Mouse (Mus musculus): ENCODE data around the gene Rasgef1b. TPM values are rescaled to one million over a fixed set of nuclear protein-coding genes. Genes with fewer than 3 reads are reported as not detected.

The Rasgef1b gene
- polyA plus RNA-seq, 1 experiment from 2014 or later, result 33.9 TPM

DNA sequence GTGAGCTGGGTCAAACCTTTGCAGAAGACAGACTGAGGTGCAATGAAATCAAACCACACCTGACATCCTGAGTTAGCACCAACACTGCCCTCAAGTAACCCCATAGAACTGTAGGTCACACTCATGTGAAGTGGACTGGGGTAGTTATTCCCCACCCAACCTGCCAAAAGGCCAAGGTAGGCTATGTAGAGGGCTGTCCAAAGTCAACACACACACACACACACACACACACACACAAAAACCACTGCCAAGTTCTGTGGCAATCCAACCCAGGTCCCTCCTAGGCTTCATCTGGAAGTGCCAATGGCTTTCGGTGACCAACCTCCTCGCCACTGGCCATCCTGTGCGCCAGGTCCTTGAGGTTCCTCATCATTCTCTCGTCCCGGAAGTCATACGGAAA lies 488.4 kb downstream of the Rasgef1b start:
- Histone ChIP-seq H3K27me3 (replicated peaks; ENCODE audit: insufficient read depth, low read length) (no peaks in the 10 kb centered on the region), H3K4me2 (replicated peaks; ENCODE audit: low read depth, low read length) (no peak overlapping the region), H3K9ac (replicated peaks; ENCODE audit: low read depth) (no peak overlapping the region), H3K9me3 (ENCODE audit: low read length) (no peaks in the 10 kb centered on the region), H3K27ac (ENCODE audit: low read length) (peak overlapping the region; percentile 39), H3K4me3 (ENCODE audit: low read depth, low read length) (no peak overlapping the region), H3K4me1 (ENCODE audit: insufficient read depth, low read depth, low read length) (peaks cover 15% of the 10 kb centered on the region; the same call in 1 of the 2 replicates), H3K36me3 (ENCODE audit: insufficient read depth, low read length) (peaks cover 25% of the 10 kb centered on the region)
- ATAC-seq, result peak; percentile 14
- TF ChIP-seq CTCF (IDR thresholded peaks at IDR 0.05) (no peak), EP300 (IDR thresholded peaks at IDR 0.05) (no peak; the same call in 1 of the 2 replicates)
- peak; percentile 31 for DNase-seq (ENCODE audit: low spot score)
- WGBS, result 42% methylated on average over 6 of the region's 6 CpGs

DNA sequence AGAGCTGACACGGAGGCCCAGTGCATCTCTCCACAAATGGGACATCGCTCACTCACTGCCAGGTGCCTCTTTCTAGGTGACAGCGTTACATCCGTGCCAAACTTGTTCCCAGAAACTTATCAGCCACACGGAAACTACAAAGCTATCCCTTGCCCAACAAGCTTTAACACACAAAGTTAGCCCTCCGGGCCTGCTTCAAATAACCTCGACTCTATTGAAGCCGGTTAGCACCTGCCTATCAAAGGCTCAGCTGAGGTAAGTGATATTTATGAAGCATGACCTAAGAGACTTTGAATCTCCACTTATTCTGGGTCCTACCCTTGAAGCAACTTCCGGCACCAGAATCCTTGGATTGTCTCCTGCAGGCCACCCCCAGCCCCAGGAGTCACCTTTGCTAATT lies 489.2 kb downstream of the Rasgef1b start:
- H3K9me3 ChIP-seq (ENCODE audit: low read length), result no peaks in the 10 kb centered on the region
- H3K27me3 ChIP-seq (replicated peaks; ENCODE audit: insufficient read depth, low read length), result no peaks in the 10 kb centered on the region
- peaks cover 25% of the 10 kb centered on the region for H3K36me3 ChIP-seq (ENCODE audit: insufficient read depth, low read length)
- no peak for ATAC-seq
- no peak overlapping the region for H3K4me3 ChIP-seq (ENCODE audit: low read depth, low read length)
- DNase-seq (ENCODE audit: low spot score), result no peak
- no peak overlapping the region for H3K4me2 ChIP-seq (replicated peaks; ENCODE audit: low read depth, low read length)
- 64% methylated on average over 9 of the region's 9 CpGs for WGBS
- TF ChIP-seq CTCF (IDR thresholded peaks at IDR 0.05), result no peak
- H3K9ac ChIP-seq (replicated peaks; ENCODE audit: low read depth), result no peak overlapping the region
- peaks cover 15% of the 10 kb centered on the region; the same call in 1 of the 2 replicates for H3K4me1 ChIP-seq (ENCODE audit: insufficient read depth, low read depth, low read length)
- H3K27ac ChIP-seq (ENCODE audit: low read length), result 0 out of 2 replicates have a peak overlapping the region, but pooled peaks have one; percentile 8

DNA sequence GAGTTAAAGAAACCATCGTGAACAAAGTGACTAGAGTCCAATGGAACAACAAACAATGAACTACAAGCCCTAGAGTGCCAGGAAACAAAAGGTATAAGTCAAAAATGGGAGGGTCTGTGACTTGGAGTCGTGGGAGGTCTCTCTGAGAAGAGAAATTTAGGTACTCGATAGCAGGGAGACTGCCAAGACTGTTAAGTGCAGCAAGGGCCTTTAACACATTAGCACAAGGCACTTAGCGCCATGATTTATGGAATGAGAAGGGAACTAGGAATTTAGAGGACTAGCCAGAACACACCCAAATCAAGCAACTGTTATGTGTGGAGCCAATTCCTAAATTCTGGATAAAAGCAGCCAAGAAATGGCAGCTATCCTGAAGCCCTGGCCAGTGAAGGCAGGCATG lies 490.7 kb downstream of the Rasgef1b start:
- no peak; the same call in 1 of the 2 replicates for TF ChIP-seq EP300 (IDR thresholded peaks at IDR 0.05)
- no peak for TF ChIP-seq CTCF (IDR thresholded peaks at IDR 0.05)
- peaks cover 31% of the 10 kb centered on the region for H3K36me3 ChIP-seq (ENCODE audit: insufficient read depth, low read length)
- H3K9me3 ChIP-seq (ENCODE audit: low read length), result no peaks in the 10 kb centered on the region
- no peak overlapping the region for H3K4me2 ChIP-seq (replicated peaks; ENCODE audit: low read depth, low read length)
- peaks cover 15% of the 10 kb centered on the region; the same call in 1 of the 2 replicates for H3K4me1 ChIP-seq (ENCODE audit: insufficient read depth, low read depth, low read length)
- DNase-seq (ENCODE audit: low spot score) (peak; percentile 31), ATAC-seq (no peak)
- WGBS, result 49% methylated on average over 4 of the region's 4 CpGs
- H3K9ac ChIP-seq (replicated peaks; ENCODE audit: low read depth), result no peak overlapping the region
- H3K27me3 ChIP-seq (replicated peaks; ENCODE audit: insufficient read depth, low read length), result no peaks in the 10 kb centered on the region
- 0 out of 2 replicates have a peak overlapping the region, but pooled peaks have one; percentile 6 for H3K27ac ChIP-seq (ENCODE audit: low read length)
- H3K4me3 ChIP-seq (ENCODE audit: low read depth, low read length), result no peak overlapping the region

DNA sequence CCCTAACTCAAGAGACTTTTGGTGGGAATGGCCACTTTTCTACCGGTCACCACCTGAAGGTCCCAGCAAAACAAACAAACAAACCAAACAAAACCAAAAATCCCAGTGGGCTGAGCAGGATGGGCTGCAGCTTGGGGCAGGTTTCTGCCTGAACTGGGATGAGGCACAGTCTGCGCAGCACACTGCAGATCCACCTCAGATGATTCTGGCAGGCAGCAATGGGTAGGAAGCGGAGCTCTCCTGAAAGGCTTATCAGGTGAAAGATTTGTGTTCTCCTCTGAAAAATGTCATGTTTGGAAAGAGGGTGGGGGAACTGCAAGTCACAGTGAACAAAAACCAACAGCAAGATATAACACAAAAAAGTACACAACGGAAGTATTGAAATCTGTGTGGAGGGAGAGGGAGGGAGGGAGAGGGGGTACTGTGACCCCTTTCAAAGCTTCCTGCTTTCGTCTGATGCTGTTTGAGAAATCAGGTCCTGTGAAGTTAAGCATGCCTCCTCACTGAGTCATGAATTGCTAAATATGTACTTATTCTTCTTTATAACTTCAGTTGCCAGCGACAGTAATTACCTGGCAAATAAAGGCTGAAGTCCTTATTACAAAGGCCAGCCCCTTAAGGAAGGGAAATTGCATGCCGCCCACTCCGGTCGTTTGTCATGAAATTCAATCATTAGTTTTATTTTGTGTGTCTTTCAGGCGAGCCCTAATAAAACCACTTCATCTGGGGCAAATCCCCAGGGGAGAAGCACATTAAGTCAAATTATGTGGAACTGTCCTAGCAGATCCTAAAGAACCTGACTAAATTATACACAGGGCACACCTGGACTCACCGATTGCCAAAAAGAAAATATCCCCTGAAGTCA lies 491.7 kb downstream of the Rasgef1b start:
- Histone ChIP-seq H3K9ac (replicated peaks; ENCODE audit: low read depth) (no peak overlapping the region), H3K27me3 (replicated peaks; ENCODE audit: insufficient read depth, low read length) (no peaks in the 10 kb centered on the region), H3K9me3 (ENCODE audit: low read length) (no peaks in the 10 kb centered on the region), H3K4me3 (ENCODE audit: low read depth, low read length) (no peak overlapping the region), H3K4me2 (replicated peaks; ENCODE audit: low read depth, low read length) (0 out of 2 replicates have a peak overlapping the region, but pooled peaks have one; percentile 3), H3K27ac (ENCODE audit: low read length) (peak overlapping the region; percentile 80), H3K4me1 (ENCODE audit: insufficient read depth, low read depth, low read length) (peaks cover 8% of the 10 kb centered on the region; the same call in 1 of the 2 replicates), H3K36me3 (ENCODE audit: insufficient read depth, low read length) (peaks cover 34% of the 10 kb centered on the region)
- WGBS, result 48% methylated on average over 11 of the region's 11 CpGs
- DNase-seq (ENCODE audit: low spot score) (peak; percentile 84), ATAC-seq (peak; percentile 58)
- no peak for TF ChIP-seq CTCF (IDR thresholded peaks at IDR 0.05)
- TF ChIP-seq EP300 (IDR thresholded peaks at IDR 0.05), result peak; percentile 89

DNA sequence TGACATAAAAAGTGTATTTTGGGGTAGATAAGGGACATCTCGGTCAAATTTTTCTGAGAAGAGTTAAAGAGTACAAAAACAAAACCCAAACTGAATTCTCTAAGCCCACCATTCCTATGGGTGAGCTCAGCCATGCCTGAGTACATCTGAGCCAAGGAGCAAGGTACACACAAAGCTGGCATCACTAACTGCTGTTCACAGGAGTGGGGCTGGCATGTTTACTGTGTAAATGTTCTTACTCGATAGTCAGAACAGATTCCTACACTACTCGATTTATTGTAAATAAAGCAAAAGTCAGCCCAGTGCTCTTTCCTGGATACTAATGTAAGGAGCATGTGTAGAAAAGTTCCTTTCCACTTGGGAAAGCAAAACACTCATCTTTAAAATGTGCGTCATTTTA lies 492.4 kb downstream of the Rasgef1b start:
- 44% methylated on average over 4 of the region's 4 CpGs for WGBS
- H3K36me3 ChIP-seq (ENCODE audit: insufficient read depth, low read length), result peaks cover 39% of the 10 kb centered on the region
- no peak overlapping the region for H3K4me2 ChIP-seq (replicated peaks; ENCODE audit: low read depth, low read length)
- H3K9ac ChIP-seq (replicated peaks; ENCODE audit: low read depth), result no peak overlapping the region
- peak; percentile 84 for ATAC-seq
- TF ChIP-seq CTCF (IDR thresholded peaks at IDR 0.05) (no peak), EP300 (IDR thresholded peaks at IDR 0.05) (peak; percentile 91)
- H3K27ac ChIP-seq (ENCODE audit: low read length), result peak overlapping the region; percentile 80
- H3K27me3 ChIP-seq (replicated peaks; ENCODE audit: insufficient read depth, low read length), result no peaks in the 10 kb centered on the region
- no peaks in the 10 kb centered on the region for H3K9me3 ChIP-seq (ENCODE audit: low read length)
- DNase-seq (ENCODE audit: low spot score), result peak; percentile 78
- peaks cover 8% of the 10 kb centered on the region; the same call in 1 of the 2 replicates for H3K4me1 ChIP-seq (ENCODE audit: insufficient read depth, low read depth, low read length)
- H3K4me3 ChIP-seq (ENCODE audit: low read depth, low read length), result no peak overlapping the region

DNA sequence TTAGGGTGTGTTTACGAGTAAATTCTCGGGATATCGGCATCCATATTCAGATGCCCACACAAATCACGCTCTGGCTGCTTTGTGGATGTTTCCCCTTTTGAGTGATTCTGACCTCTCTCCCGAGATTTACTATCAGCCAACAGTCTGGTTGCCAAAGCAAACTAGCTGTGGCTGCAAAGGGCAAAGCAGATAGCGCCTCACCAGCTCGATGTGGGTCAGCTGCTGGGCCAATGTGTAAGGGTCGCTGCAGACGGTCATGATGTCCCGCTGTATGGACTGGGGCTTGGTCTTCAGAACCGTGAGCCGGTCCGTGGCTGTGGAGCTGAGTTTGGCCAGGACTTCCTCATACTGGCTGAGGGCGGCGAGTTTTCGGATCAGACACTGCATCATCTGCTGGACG lies 494.6 kb downstream of the Rasgef1b start:
- Histone ChIP-seq H3K9ac (replicated peaks; ENCODE audit: low read depth) (no peak overlapping the region), H3K27ac (ENCODE audit: low read length) (no peak overlapping the region), H3K4me2 (replicated peaks; ENCODE audit: low read depth, low read length) (no peak overlapping the region), H3K4me3 (ENCODE audit: low read depth, low read length) (no peak overlapping the region), H3K27me3 (replicated peaks; ENCODE audit: insufficient read depth, low read length) (no peaks in the 10 kb centered on the region), H3K4me1 (ENCODE audit: insufficient read depth, low read depth, low read length) (no peaks in the 10 kb centered on the region), H3K9me3 (ENCODE audit: low read length) (no peaks in the 10 kb centered on the region), H3K36me3 (ENCODE audit: insufficient read depth, low read length) (peaks cover 39% of the 10 kb centered on the region)
- 84% methylated on average over 17 of the region's 17 CpGs for WGBS
- ATAC-seq, result no peak
- TF ChIP-seq CTCF (IDR thresholded peaks at IDR 0.05) (no peak), EP300 (IDR thresholded peaks at IDR 0.05) (no peak)
- DNase-seq (ENCODE audit: low spot score), result no peak

Data from lung, postnatal 0 days (tissue).